Mouse (Mus musculus) spleen, postnatal 4 days (tissue): ENCODE data around the gene Gm21962.
"Not testable (repeated sequence)": the region's sequence is repeated elsewhere in the genome, so short reads cannot be mapped to it uniquely, and the experiment has no call there.

Source experiments
- DNase-seq, 2 experiments: peaks; one replicate each; pipeline ENCODE4 v3.0.0; 2022; ENCODE audit warnings: low spot score in 2 of 2

The Gm21962 gene

GRCm38 (mm10) chr3:137671224-137671623 is at the start of gene Gm21962:
Gene Gm21962, plus strand, starts transcription at chr3:137671524.
- DNase-seq, result not testable (repeated sequence)

GRCm38 (mm10) chr3:137622091-137622490 is 49.2 kb upstream of the Gm21962 start:
- no peak for DNase-seq

- DNase-seq, result no peak
Measured at GRCm38 (mm10) chr3:137622895-137623580, 48.3 kb upstream of the Gm21962 start.

GRCm38 (mm10) chr3:137623581-137624362 is 47.6 kb upstream of the Gm21962 start:
- peak; percentile 33 to 66 for DNase-seq

GRCm38 (mm10) chr3:137625054-137625453 is 46.3 kb upstream of the Gm21962 start:
- DNase-seq, result no peak

- no peak for DNase-seq
Measured at GRCm38 (mm10) chr3:137633726-137634125, 37.6 kb upstream of the Gm21962 start.

- DNase-seq, result no peak
Measured at GRCm38 (mm10) chr3:137636571-137636970, 34.8 kb upstream of the Gm21962 start.

- DNase-seq, result no peak
Measured at GRCm38 (mm10) chr3:137641238-137641637, 30.1 kb upstream of the Gm21962 start.

- DNase-seq, result no peak
Measured at GRCm38 (mm10) chr3:137642137-137642536, 29.2 kb upstream of the Gm21962 start.

GRCm38 (mm10) chr3:137642568-137642967 is 28.8 kb upstream of the Gm21962 start:
- DNase-seq, result no peak

GRCm38 (mm10) chr3:137644081-137644480 is 27.2 kb upstream of the Gm21962 start:
- DNase-seq, result no peak

- DNase-seq, result no peak
Measured at GRCm38 (mm10) chr3:137644947-137645346, 26.4 kb upstream of the Gm21962 start.

GRCm38 (mm10) chr3:137647427-137648100 is 23.8 kb upstream of the Gm21962 start:
- no peak for DNase-seq

- DNase-seq, result no peak
Measured at GRCm38 (mm10) chr3:137649112-137649511, 22.2 kb upstream of the Gm21962 start.

GRCm38 (mm10) chr3:137652853-137653252 is 18.5 kb upstream of the Gm21962 start:
- DNase-seq, result no peak

- DNase-seq, result no peak
Measured at GRCm38 (mm10) chr3:137680923-137681322, 9.6 kb downstream of the Gm21962 start.

GRCm38 (mm10) chr3:137682911-137683806 is 11.8 kb downstream of the Gm21962 start:
- DNase-seq, result no peak

GRCm38 (mm10) chr3:137683807-137684403 is 12.6 kb downstream of the Gm21962 start:
- DNase-seq, result no peak

GRCm38 (mm10) chr3:137686932-137687331 is 15.6 kb downstream of the Gm21962 start:
- DNase-seq, result no peak

GRCm38 (mm10) chr3:137691503-137691902 is 20.2 kb downstream of the Gm21962 start:
- no peak for DNase-seq

GRCm38 (mm10) chr3:137715946-137716345 is 44.6 kb downstream of the Gm21962 start:
- no peak for DNase-seq
